Mouse (Mus musculus): ENCODE measurements around the gene Itgav. TPM values are rescaled to one million over a fixed set of nuclear protein-coding genes. Genes with fewer than 3 reads are reported as not detected.

Itgav gene
- polyA plus RNA-seq, 1 experiment from 2014 or later: 95.0 TPM

GRCm38 (mm10) chr2:83732896-83733295, 8.7 kb downstream of the Itgav start:
- H3K9me3 ChIP-seq (replicated peaks): no peaks in the 10 kb centered on the region
- no peak overlapping the region for H3K4me3 ChIP-seq
- H3K27ac ChIP-seq (ENCODE audit: poor library complexity, severe bottlenecking): no peak overlapping the region
- ATAC-seq (ENCODE audit: insufficient number of reproducible peaks, low FRiP score): no peak
- peaks cover 12% of the 10 kb centered on the region for H3K36me3 ChIP-seq
- peaks cover 34% of the 10 kb centered on the region for H3K4me1 ChIP-seq (replicated peaks)
- H3K27me3 ChIP-seq (replicated peaks): no peaks in the 10 kb centered on the region
- WGBS: 88% methylated on average over 4 of the region's 4 CpGs
- H3K4me2 ChIP-seq: no peak overlapping the region
- no peak overlapping the region for H3K9ac ChIP-seq

GRCm38 (mm10) chr2:83733981-83734393, 9.8 kb downstream of the Itgav start:
- no peak overlapping the region for H3K9ac ChIP-seq
- ATAC-seq (ENCODE audit: insufficient number of reproducible peaks, low FRiP score): no peak
- H3K4me1 ChIP-seq (replicated peaks): peaks cover 29% of the 10 kb centered on the region
- H3K4me2 ChIP-seq: no peak overlapping the region
- H3K4me3 ChIP-seq: no peak overlapping the region
- 70% methylated on average over 13 of the region's 13 CpGs for WGBS
- H3K27me3 ChIP-seq (replicated peaks): no peaks in the 10 kb centered on the region
- H3K27ac ChIP-seq (ENCODE audit: poor library complexity, severe bottlenecking): no peak overlapping the region
- no peaks in the 10 kb centered on the region for H3K9me3 ChIP-seq (replicated peaks)
- peaks cover 20% of the 10 kb centered on the region for H3K36me3 ChIP-seq

- 60% methylated on average over 5 of the region's 5 CpGs for WGBS
- no peak for ATAC-seq (ENCODE audit: insufficient number of reproducible peaks, low FRiP score)
- peaks cover 20% of the 10 kb centered on the region for H3K36me3 ChIP-seq
- H3K9me3 ChIP-seq (replicated peaks): no peaks in the 10 kb centered on the region
- H3K4me3 ChIP-seq: no peak overlapping the region
- H3K4me2 ChIP-seq: no peak overlapping the region
- H3K9ac ChIP-seq: no peak overlapping the region
- H3K27ac ChIP-seq (ENCODE audit: poor library complexity, severe bottlenecking): no peak overlapping the region
- no peaks in the 10 kb centered on the region for H3K27me3 ChIP-seq (replicated peaks)
- peaks cover 25% of the 10 kb centered on the region for H3K4me1 ChIP-seq (replicated peaks)
Measured at GRCm38 (mm10) chr2:83735276-83735675, 11.1 kb downstream of the Itgav start.

GRCm38 (mm10) chr2:83736836-83737235, 12.6 kb downstream of the Itgav start:
- no peak overlapping the region for H3K27ac ChIP-seq (ENCODE audit: poor library complexity, severe bottlenecking)
- H3K9ac ChIP-seq: no peak overlapping the region
- peaks cover 20% of the 10 kb centered on the region for H3K36me3 ChIP-seq
- H3K4me2 ChIP-seq: no peak overlapping the region
- H3K4me3 ChIP-seq: no peak overlapping the region
- WGBS: 89% methylated on average over 5 of the region's 5 CpGs
- no peaks in the 10 kb centered on the region for H3K9me3 ChIP-seq (replicated peaks)
- no peak for ATAC-seq (ENCODE audit: insufficient number of reproducible peaks, low FRiP score)
- H3K4me1 ChIP-seq (replicated peaks): peaks cover 30% of the 10 kb centered on the region
- no peaks in the 10 kb centered on the region for H3K27me3 ChIP-seq (replicated peaks)

- H3K4me2 ChIP-seq: no peak overlapping the region
- no peak overlapping the region for H3K27ac ChIP-seq (ENCODE audit: poor library complexity, severe bottlenecking)
- H3K4me1 ChIP-seq (replicated peaks): peaks cover 33% of the 10 kb centered on the region
- H3K27me3 ChIP-seq (replicated peaks): no peaks in the 10 kb centered on the region
- no peak overlapping the region for H3K4me3 ChIP-seq
- WGBS: 80% methylated on average over 14 of the region's 14 CpGs
- no peak for ATAC-seq (ENCODE audit: insufficient number of reproducible peaks, low FRiP score)
- no peaks in the 10 kb centered on the region for H3K9me3 ChIP-seq (replicated peaks)
- no peak overlapping the region for H3K9ac ChIP-seq
- H3K36me3 ChIP-seq: peaks cover 20% of the 10 kb centered on the region
Measured at GRCm38 (mm10) chr2:83738586-83739251, 14.5 kb downstream of the Itgav start.

GRCm38 (mm10) chr2:83739461-83740124, 15.4 kb downstream of the Itgav start:
- Histone ChIP-seq H3K4me3 (no peak overlapping the region), H3K27ac (ENCODE audit: poor library complexity, severe bottlenecking) (peak overlapping the region; percentile 45; the same call in 1 of the 2 replicates), H3K4me2 (peak overlapping the region; percentile 9; the same call in 1 of the 2 replicates), H3K4me1 (replicated peaks) (peaks cover 38% of the 10 kb centered on the region), H3K36me3 (peaks cover 20% of the 10 kb centered on the region), H3K9ac (no peak overlapping the region), H3K9me3 (replicated peaks) (no peaks in the 10 kb centered on the region), H3K27me3 (replicated peaks) (no peaks in the 10 kb centered on the region)
- no peak for ATAC-seq (ENCODE audit: insufficient number of reproducible peaks, low FRiP score)
- 41% methylated on average over 9 of the region's 9 CpGs for WGBS

GRCm38 (mm10) chr2:83740601-83741031, 16.4 kb downstream of the Itgav start:
- H3K9ac ChIP-seq: no peak overlapping the region
- WGBS: 31% methylated on average over 5 of the region's 5 CpGs
- no peaks in the 10 kb centered on the region for H3K27me3 ChIP-seq (replicated peaks)
- peaks cover 38% of the 10 kb centered on the region for H3K4me1 ChIP-seq (replicated peaks)
- ATAC-seq (ENCODE audit: insufficient number of reproducible peaks, low FRiP score): no peak
- H3K36me3 ChIP-seq: peaks cover 20% of the 10 kb centered on the region
- H3K4me2 ChIP-seq: peak overlapping the region; percentile 7; the same call in 1 of the 2 replicates
- peak overlapping the region; percentile 53; the same call in 1 of the 2 replicates for H3K27ac ChIP-seq (ENCODE audit: poor library complexity, severe bottlenecking)
- no peaks in the 10 kb centered on the region for H3K9me3 ChIP-seq (replicated peaks)
- H3K4me3 ChIP-seq: no peak overlapping the region

GRCm38 (mm10) chr2:83742210-83742609, 18.0 kb downstream of the Itgav start:
- Histone ChIP-seq H3K27me3 (replicated peaks) (no peaks in the 10 kb centered on the region), H3K4me2 (no peak overlapping the region), H3K9ac (no peak overlapping the region), H3K4me1 (replicated peaks) (peaks cover 38% of the 10 kb centered on the region), H3K27ac (ENCODE audit: poor library complexity, severe bottlenecking) (no peak overlapping the region), H3K9me3 (replicated peaks) (no peaks in the 10 kb centered on the region), H3K36me3 (peaks cover 17% of the 10 kb centered on the region), H3K4me3 (no peak overlapping the region)
- 44% methylated on average over 9 of the region's 9 CpGs for WGBS
- no peak for ATAC-seq (ENCODE audit: insufficient number of reproducible peaks, low FRiP score)

GRCm38 (mm10) chr2:83742836-83743235, 18.6 kb downstream of the Itgav start:
- H3K4me3 ChIP-seq: no peak overlapping the region
- H3K36me3 ChIP-seq: peaks cover 22% of the 10 kb centered on the region
- no peak overlapping the region for H3K9ac ChIP-seq
- 84% methylated on average over 2 of the region's 2 CpGs for WGBS
- H3K4me2 ChIP-seq: no peak overlapping the region
- ATAC-seq (ENCODE audit: insufficient number of reproducible peaks, low FRiP score): no peak
- no peaks in the 10 kb centered on the region for H3K9me3 ChIP-seq (replicated peaks)
- H3K27ac ChIP-seq (ENCODE audit: poor library complexity, severe bottlenecking): no peak overlapping the region
- H3K4me1 ChIP-seq (replicated peaks): peaks cover 38% of the 10 kb centered on the region
- no peaks in the 10 kb centered on the region for H3K27me3 ChIP-seq (replicated peaks)

- H3K9ac ChIP-seq: 0 out of 2 replicates have a peak overlapping the region, but pooled peaks have one; percentile 6
- no peaks in the 10 kb centered on the region for H3K27me3 ChIP-seq (replicated peaks)
- H3K4me1 ChIP-seq (replicated peaks): peaks cover 30% of the 10 kb centered on the region
- H3K27ac ChIP-seq (ENCODE audit: poor library complexity, severe bottlenecking): peak overlapping the region; percentile 36
- H3K36me3 ChIP-seq: peaks cover 25% of the 10 kb centered on the region
- ATAC-seq (ENCODE audit: insufficient number of reproducible peaks, low FRiP score): peak; percentile 17; the same call in 1 of the 2 replicates
- no peaks in the 10 kb centered on the region for H3K9me3 ChIP-seq (replicated peaks)
- WGBS: 59% methylated on average over 9 of the region's 9 CpGs
- H3K4me3 ChIP-seq: no peak overlapping the region
- no peak overlapping the region for H3K4me2 ChIP-seq
Measured at GRCm38 (mm10) chr2:83744276-83744952, 20.2 kb downstream of the Itgav start.

- Histone ChIP-seq H3K27me3 (replicated peaks) (no peaks in the 10 kb centered on the region), H3K9ac (no peak overlapping the region), H3K27ac (ENCODE audit: poor library complexity, severe bottlenecking) (no peak overlapping the region), H3K4me3 (no peak overlapping the region), H3K4me2 (no peak overlapping the region), H3K36me3 (peaks cover 27% of the 10 kb centered on the region), H3K9me3 (replicated peaks) (no peaks in the 10 kb centered on the region), H3K4me1 (replicated peaks) (peaks cover 25% of the 10 kb centered on the region)
- 45% methylated on average over 6 of the region's 6 CpGs for WGBS
- no peak for ATAC-seq (ENCODE audit: insufficient number of reproducible peaks, low FRiP score)
Measured at GRCm38 (mm10) chr2:83745257-83745656, 21.1 kb downstream of the Itgav start.
